Mouse (Mus musculus) CD4-positive, CD25-positive, alpha-beta regulatory T cell, adult 4 months (primary cell): Measurements from ENCODE around the gene Ccnf. TPM values are rescaled to one million over a fixed set of nuclear protein-coding genes. Genes with fewer than 3 reads are reported as not detected.

Experiments used
- ATAC-seq: one replicate; pipeline ENCODE4 v1.8.0; 2017
- polyA plus RNA-seq, 2 experiments: library from polyadenylated mRNA; unstranded; fragments of 100-300 nt; shearing (Covaris generic); gene quantifications; one replicate each; pipeline ENCODE4 v1.2.1; 2017

Gene Ccnf
- polyA plus RNA-seq, 2 experiments from 2014 or later: 4.1 to 6.6 TPM

DNA sequence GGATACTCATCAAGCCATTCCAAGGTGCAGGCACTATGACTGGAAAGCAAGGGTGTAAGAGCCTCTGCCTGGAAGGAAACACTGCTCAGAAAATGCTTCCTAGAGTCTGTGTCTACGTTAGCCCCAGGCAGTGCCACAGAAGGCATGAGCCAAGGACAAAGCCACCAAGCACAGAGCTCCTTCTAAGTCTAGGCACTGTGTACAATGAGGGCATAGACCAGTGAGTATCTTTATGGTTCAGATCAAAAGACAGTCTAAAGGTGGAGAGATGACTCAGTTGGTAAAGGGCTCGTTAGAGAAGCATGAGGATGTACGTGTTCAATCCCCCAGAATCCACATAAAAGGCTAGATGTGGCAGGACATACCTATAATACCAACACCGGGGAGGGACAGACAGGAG is 50.2 kb downstream of the Ccnf start:
- ATAC-seq: no peak

DNA sequence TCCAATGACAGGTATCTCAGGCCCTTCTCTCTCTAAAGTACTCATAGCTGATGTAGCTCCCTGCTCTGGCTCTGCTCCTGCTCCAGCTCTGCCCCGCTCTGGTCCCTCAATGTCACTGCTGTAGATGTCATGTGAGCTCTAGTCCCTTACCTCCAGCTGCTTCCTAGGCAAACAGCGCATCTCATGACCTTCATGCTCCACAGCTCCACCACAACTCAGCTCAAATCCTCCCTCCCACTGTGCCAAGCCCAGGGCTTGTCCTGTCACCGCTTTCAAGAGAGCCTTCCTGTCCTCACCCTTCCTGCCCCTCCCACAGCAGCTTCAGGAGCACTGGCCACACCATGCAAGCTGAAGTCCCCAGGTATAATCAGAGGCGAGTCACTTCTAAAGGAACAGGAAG is 51.5 kb downstream of the Ccnf start:
- no peak for ATAC-seq

DNA sequence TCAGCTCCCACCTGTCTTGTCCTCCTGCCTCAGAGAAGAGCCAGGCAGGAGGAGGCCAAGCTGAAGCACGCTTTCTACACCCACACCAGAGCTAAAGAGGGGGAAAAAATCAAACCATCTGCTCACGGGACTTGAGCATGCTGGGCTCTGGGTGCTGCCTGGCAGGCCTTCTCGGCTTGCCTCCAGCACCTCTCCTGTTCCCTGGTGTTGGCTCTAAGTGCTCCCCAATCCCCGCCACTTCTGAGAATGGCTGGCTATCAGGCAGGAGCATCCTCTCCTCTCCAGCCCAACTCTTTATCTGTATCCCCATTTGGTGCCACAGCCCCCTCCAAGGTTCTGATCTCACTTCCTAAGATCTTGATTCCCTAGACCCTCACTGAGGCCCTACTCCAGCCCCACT is 52.0 kb downstream of the Ccnf start:
- ATAC-seq: no peak

DNA sequence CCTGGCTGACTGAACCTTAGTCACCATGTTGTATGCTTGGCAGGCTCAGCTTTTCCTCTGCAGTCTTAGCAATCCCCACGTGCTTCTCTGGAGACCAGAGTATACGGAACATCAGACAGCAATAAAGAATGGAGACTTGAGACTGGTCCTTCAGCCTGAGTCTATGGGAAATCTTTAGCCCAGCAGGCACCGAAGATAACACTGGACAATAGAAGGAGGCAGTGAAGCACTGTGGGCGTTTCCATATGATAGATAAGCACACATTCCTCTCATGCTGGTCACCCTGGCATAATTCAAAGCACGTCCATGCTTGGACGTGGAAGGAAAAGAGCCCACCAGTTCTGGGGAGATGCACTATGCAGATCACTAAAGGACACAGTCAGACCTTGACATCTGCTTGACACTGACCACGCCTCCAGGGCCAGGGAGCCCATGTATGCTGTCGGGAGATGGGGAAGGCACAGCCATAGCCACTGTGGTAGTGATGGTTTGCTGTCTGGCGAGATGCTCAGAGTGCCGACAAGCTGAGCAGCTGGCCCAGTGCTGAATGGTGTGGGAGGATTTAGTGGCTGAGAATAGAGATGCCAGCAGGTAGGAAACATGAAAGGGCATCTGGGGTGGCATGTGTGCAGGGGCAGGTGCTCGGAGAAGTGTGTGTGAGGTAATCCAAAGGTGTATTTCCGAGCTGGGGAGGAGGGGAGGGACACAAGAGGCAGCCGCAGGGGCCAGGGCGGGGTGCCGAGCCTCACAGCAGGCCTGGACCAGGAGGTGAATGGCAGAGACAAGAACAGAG is 54.1 kb downstream of the Ccnf start:
- no peak for ATAC-seq

DNA sequence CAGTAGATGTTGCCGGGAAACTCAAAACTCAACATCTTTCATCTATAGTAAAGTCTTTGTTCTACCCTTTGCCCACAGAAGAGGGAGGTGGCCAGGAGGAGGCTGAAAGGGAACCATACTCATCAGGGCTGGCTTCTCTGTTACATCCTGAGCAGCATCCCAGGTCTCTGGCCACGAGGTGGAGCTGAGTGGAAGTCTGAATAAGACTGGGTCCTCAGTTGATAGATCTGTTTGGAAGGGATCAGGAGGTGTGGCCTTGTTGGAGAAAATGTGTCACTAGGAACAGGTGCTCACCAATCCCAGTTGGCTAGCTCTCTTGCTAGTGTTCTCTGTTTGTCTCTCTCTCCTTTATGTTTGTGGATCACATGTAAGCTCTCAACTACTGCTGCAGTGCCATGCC is 55.9 kb downstream of the Ccnf start:
- no peak for ATAC-seq

DNA sequence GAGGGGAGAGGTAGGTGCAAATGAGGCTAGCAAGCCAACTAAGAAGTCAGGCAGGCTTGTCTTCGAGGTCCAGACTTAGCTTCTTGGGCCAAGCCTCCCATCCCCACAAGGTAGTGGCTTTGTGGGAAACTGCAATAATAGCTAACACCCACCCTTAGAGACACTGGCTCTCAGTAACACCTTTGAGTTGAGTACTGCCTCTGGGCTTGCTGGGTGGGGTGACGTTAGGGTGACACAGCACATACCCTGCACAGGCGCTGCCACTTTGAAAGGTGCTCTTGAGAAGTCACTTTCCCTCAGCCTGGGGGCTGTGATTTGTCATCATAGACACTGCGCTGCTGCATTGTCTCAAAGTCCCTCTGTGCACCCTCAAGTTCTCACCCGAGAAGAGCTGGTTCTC is 57.5 kb downstream of the Ccnf start:
- no peak for ATAC-seq

DNA sequence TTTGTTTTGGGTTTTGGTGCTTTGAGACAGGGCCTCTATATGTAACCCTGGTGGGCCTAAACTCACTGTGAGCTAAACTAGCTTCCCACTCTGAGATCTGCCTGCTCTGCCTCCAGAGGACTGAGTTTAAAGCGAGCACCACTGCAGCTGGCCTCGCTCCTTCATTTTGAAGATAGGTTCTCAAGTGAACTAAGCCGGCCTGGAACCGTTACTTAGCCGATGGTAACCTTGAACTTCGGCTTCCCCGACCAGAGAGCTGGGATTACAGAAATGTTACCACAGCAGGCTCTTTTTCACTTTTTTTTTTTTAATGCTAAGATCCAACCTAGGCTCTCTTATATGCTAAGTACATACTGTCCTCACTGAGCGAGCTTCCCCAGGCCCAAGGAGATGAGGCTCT is 58.0 kb downstream of the Ccnf start:
- ATAC-seq: no peak

DNA sequence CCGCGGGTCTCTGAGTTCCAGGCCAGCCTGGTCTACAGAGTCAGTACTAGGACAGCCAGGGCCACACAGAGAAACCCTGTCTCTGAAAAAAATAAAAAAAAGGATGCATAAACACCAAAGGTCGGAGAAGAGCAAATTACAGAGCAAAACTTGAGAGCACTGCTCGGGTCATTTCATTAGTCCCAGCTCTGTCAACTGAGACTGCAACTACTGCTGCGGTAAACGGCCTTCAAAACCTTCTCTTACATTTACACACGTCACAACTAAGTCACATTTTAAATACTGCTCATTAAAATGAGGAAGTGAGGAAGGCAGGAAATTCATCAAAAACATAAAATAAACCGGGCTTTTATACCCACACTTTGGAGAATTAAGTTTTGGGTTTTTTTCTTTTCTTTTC is 58.4 kb downstream of the Ccnf start:
- no peak for ATAC-seq

DNA sequence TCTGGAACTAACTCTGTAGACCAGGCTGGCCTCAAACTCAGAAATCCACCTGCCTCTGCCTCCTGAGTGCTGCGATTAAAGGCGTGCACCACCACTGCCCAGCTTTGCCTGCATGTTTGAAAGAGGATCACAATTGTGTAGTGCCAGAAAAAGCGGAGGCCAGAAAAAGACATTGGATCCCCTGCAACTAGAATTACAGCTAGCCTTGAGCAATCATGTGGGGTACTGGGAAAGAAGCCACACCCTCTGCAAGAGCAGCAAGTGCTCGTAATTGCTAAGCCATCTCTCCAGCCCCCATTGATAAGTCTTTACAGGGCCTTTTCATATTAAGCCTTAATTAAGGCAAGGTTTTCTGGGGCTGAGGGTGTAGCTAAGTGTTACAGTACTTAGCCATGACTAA is 59.8 kb downstream of the Ccnf start:
- ATAC-seq: no peak

DNA sequence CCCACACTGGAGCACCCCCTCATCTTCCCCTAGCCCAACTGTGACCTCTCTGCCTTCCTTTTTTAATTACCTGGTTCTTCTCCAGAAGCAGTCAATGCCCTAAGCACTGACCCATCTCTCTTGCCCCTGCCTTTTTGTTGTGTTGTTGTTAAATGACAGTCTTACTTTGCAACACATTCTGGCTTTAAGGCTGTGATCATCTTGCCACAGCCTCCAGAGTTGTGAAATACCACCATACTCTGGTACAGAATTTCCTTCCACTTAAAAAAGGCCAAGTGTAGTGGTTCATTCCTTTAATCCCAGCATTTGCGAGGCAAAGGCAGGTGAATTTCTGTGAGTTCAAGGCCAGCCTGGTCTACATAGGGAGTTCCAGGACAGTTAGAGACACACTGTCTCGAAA is 60.4 kb downstream of the Ccnf start:
- no peak for ATAC-seq

DNA sequence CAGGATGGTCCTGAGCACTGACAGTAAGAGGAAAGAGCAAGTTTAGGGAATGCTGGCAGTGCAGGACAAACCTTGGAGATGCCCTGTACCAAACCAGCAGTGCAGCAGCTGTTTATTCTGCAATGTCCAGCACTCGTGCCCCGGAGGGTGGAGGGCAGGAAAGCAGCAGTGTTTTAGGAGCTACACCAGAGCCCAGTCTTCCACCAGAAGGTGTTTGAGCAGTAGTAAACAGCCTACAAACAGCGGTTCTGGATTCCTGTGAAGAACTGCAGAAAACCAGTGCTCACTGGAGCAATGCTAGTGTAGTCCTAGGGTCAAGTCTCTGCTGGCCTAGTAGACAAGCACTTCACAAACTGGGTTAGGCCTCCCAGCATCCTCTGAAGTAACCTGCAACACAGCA is 77.0 kb downstream of the Ccnf start:
- no peak for ATAC-seq

DNA sequence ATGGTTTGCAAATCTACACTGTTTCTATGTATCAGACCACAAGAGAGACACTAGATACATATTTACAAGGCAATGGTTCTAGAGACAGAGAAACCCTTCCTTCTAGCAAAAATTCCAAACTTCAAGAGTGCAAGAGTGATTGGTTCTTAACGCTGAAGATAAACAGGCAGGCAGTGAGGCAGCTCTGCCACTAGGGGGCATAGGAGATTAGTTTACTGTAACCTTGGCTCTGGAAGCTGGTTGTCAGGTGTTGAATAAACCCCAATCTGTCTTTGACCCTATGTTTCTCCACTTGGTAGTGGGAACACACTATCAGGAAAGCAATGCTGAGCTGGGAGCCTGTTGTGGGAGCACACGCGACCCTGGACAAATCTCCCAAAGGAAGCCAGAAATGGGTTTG is 77.9 kb downstream of the Ccnf start:
- peak; percentile 26 for ATAC-seq

Other genes with a start within 250 kb of the Ccnf start
- not detected for gene Prss27, start 213.3 kb downstream of the Ccnf start, polyA plus RNA-seq
- 1 to 10 TPM; 2.3 to 5.2 TPM for gene Kctd5, start 178.0 kb downstream of the Ccnf start, polyA plus RNA-seq
- gene Pdpk1, start 100.6 kb downstream of the Ccnf start, polyA plus RNA-seq: 10 to 100 TPM; 30.4 to 37.6 TPM
- gene Amdhd2, start 87.7 kb downstream of the Ccnf start, polyA plus RNA-seq: 10 to 100 TPM; 20.2 to 37.8 TPM
- 100 to 1,000 TPM; 213 to 271 TPM for gene Atp6v0c, start 81.8 kb downstream of the Ccnf start, polyA plus RNA-seq
- gene Tbc1d24, start 45.9 kb downstream of the Ccnf start, polyA plus RNA-seq: under 1 TPM; 0.47 to 0.62 TPM
- under 1 TPM in 1 of 2 experiments, not detected in 1; 0.07 TPM for gene Ntn3, start 42.0 kb downstream of the Ccnf start, polyA plus RNA-seq
- gene Tedc2, start 30.6 kb downstream of the Ccnf start, polyA plus RNA-seq: 10 to 100 TPM in 1 of 2 experiments, 1 to 10 TPM in 1; 8.9 to 17.5 TPM
- gene Abca17, start 99.6 kb upstream of the Ccnf start, polyA plus RNA-seq: under 1 TPM in 1 of 2 experiments, not detected in 1; 0.49 TPM
- gene Abca3, start 100.5 kb upstream of the Ccnf start, polyA plus RNA-seq: 10 to 100 TPM; 17.0 to 23.7 TPM
- gene Rnps1, start 163.1 kb upstream of the Ccnf start, polyA plus RNA-seq: 100 to 1,000 TPM; 127 to 181 TPM
- gene Eci1, start 175.2 kb upstream of the Ccnf start, polyA plus RNA-seq: 10 to 100 TPM; 50.3 to 57.7 TPM
- 1 to 10 TPM; 7.4 to 8.3 TPM for gene Dnase1l2, start 191.6 kb upstream of the Ccnf start, polyA plus RNA-seq
- gene E4f1, start 218.8 kb upstream of the Ccnf start, polyA plus RNA-seq: 10 to 100 TPM; 34.3 to 62.8 TPM
- 1 to 10 TPM; 4.1 to 5.3 TPM for gene Pgp, start 218.9 kb upstream of the Ccnf start, polyA plus RNA-seq
- gene Bricd5, start 222.4 kb upstream of the Ccnf start, polyA plus RNA-seq: not detected
- gene Mlst8, start 227.6 kb upstream of the Ccnf start, polyA plus RNA-seq: 10 to 100 TPM; 14.3 to 25.8 TPM
- gene Caskin1, start 237.1 kb upstream of the Ccnf start, polyA plus RNA-seq: under 1 TPM; 0.16 TPM